Mouse (Mus musculus) testis, postnatal 14 days (tissue): ENCODE measurements around the gene Skil.
"Not testable (repeated sequence)": the region's sequence is repeated elsewhere in the genome, so short reads cannot be mapped to it uniquely, and the experiment has no call there.

Experiments used
- DNase-seq: peaks from one replicate; pipeline ENCODE4 v3.0.0; 2021; ENCODE audit warnings: low spot score

Skil gene

GRCm38 (mm10) chr3:31126848-31127247, 32.0 kb downstream of the Skil start:
- DNase-seq, result no peak

- DNase-seq, result no peak
Measured at GRCm38 (mm10) chr3:31129766-31130165, 34.9 kb downstream of the Skil start.

GRCm38 (mm10) chr3:31133664-31134063, 38.8 kb downstream of the Skil start:
- DNase-seq, result no peak

DNA sequence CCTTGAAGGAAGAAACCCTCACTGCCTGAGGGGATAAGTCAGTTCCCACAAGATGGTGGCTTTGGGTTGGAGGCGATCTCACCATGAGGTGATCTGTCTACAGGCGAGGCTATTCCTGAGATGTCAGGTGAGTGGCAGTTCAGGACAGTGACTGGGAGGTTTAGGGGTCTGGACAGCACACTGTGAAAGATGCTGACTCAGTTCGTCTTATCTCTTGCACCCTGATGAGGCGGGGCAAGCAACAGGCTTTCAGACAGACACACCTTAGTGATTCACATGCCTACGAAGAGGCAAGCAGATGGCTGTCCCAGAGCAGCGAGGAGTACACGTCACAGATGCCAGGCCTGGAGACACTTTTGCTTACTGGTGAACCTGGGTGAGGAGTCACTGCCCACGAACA, 39.4 kb downstream of the Skil start:
- no peak for DNase-seq

DNA sequence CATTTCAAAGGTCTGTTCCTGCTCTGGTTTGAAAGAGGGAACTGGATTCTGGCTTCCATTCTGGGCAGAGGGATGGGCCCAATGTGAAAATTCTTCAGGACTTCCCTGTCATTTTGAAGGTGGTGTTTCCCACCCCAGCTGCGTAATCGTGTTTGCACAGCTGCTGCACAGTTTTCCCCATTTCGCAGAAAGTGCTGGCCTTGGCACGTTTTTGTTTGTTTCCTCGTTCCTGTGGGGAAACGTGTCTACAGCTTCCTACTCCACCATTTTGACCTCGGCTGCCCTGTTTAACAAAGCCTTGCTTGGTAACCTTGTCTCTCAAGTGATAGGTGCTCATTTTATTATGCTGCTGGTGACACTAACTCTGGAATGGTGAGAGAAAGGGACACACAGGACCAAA, 39.8 kb downstream of the Skil start:
- no peak for DNase-seq

GRCm38 (mm10) chr3:31136591-31136990, 41.7 kb downstream of the Skil start:
- not testable (repeated sequence) for DNase-seq

DNA sequence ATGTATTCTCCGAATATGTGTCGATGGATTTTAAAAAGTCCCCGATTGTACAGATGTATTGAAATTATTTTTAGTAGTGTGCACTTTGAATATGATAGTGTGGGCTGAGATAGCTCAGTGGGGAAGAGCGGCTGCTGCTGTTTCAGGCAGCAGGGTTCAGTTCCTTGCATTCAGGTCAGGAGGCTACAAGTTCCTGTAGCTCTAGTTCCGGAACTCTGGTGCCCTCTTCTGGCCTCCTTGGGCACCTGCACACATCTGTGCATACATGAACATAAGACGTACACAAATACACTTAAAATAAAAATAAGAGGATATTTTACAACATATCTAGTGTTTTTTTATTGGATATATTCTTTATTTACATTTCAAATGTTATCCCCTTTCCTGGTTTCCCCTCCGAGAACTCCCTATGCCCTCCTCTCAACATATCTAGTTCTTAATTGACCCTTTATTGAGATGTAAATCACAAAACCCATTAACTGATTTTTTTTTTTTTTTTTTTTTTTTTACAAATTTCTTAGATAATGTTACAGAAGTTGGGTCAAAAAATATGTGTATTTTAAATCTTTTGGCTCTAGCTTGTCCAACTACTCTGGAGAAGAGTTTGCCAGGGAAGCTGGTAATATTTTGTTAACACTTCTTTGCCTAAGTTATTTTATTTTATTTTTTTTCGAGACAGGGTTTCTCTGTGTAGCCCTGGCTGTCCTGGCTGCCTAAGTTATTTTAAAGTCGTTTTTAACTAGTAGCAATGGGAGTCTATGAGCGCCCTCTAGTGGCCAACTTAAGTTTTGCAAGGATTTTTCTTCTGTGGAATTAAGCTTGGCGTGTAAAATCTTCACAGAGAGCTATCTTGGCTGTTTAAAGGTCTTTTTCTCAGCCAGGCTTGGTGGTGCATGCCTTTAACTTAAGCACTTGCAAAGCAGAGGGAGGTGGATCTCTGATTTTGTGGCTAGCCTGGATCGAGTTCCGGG, 43.9 kb downstream of the Skil start:
- DNase-seq, result peak; percentile 60

DNA sequence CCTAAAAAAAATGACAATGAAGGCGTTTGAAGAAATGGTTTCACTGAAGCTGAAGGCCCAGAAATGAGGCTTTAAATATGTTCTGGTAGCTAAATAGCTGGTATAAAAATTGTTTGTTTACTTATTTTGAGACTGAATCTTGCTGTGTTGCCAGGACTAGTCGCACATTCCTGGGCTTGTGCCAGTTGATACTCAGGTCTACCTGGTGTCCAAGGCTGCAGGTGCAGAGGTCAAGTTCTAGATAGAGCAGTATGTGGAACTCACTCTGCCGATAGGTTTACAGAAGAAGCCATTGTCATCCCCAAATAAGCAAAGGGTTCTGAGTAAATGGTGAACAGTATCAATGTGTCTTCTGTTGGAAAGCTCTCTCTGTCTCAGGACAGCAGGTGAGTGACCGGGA, 46.8 kb downstream of the Skil start:
- no peak for DNase-seq

- not testable (repeated sequence) for DNase-seq
Measured at GRCm38 (mm10) chr3:31145222-31145621, 50.4 kb downstream of the Skil start.

- DNase-seq, result peak; percentile 75
Measured at GRCm38 (mm10) chr3:31145641-31146290, 50.9 kb downstream of the Skil start.

GRCm38 (mm10) chr3:31148595-31148994, 53.7 kb downstream of the Skil start:
- DNase-seq, result peak; percentile 83

- DNase-seq, result peak; percentile 76
Measured at GRCm38 (mm10) chr3:31149706-31150105, 54.8 kb downstream of the Skil start, which contains the start of gene Cldn11. TSS of gene Cldn11 (plus strand) at chr3:31149920.

DNA sequence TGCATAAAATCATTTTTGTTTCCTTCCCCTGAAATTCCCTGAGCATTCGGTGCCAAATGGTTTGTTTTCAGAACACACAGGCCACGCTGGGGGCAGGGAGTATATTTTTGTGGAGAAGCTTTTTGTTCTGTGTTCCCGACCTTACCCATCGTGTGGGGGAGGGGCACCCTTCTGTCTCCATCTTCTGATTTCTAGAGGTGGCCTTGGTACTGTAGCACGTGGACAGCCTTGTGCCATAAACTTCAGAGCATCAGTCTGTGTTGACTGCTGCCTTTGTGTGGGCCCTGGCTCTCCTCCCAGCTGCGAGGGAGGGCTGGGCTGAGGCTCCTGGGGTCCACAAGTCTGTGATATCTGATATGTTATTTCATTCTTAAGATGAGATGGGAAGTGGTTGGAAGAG, 57.2 kb downstream of the Skil start:
- DNase-seq, result peak; percentile 84

GRCm38 (mm10) chr3:31156126-31156525, 61.3 kb downstream of the Skil start:
- no peak for DNase-seq

GRCm38 (mm10) chr3:31157776-31158175, 62.9 kb downstream of the Skil start:
- no peak for DNase-seq

GRCm38 (mm10) chr3:31160046-31160445, 65.2 kb downstream of the Skil start:
- DNase-seq, result no peak

DNA sequence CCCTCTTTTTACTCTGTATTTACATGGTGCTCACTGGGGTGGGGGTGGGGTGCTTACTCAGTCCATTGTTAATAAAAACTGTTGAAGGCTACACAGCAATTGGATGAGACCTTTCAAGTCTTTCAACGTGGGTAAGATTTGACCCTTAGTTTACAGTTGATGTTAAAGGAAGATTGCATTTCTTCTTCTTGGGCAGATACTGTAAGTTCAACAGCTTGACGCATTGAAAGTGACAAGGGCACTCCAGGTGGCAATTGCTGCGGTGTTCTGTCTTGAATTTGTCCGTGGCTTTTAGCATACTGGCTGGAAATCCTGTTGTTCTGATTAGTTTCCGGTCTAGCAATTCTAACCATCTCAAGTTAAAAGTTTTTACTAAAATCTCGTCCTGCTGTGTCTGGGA, 66.5 kb downstream of the Skil start:
- DNase-seq, result no peak

- no peak for DNase-seq
Measured at GRCm38 (mm10) chr3:31162860-31163259, 68.0 kb downstream of the Skil start.

GRCm38 (mm10) chr3:31165803-31166202, 70.9 kb downstream of the Skil start:
- DNase-seq, result no peak

- no peak for DNase-seq
Measured at GRCm38 (mm10) chr3:31166365-31166871, 71.6 kb downstream of the Skil start.
